Mouse (Mus musculus) cerebellum, postnatal 10 days (tissue): ENCODE measurements at regions not wholly inside any gene's neighbourhood (a gene's known extent, or its start where the extent isn't known, plus 50 kb on each side); places are given as distances from the start of the nearest gene placed in this dataset.

ENCODE experiments used
- DNase-seq, 2 experiments: peaks; one replicate each; pipeline ENCODE4 v3.0.0; 2021; ENCODE audit warnings: mixed read lengths in 2 of 2

DNA sequence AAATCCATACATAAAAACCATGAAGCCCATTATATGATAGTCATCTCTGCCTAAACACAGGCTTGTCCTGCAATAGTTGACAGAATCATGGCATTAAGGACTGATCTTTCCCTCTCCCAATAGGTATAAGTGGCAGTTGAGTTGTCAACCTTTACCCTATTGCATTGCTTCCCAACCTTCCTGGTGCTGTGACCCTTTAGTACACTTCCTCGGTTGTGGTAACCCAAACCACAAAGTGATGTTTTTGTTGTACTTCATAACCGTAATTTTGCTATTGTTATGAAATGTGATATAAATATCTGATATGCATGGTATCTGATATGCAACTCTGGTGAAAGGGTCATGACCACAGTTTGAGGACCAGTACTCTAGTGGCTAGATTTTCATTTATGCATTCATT is 61.4 kb downstream of the Gm4340 start:
- no peak for DNase-seq

DNA sequence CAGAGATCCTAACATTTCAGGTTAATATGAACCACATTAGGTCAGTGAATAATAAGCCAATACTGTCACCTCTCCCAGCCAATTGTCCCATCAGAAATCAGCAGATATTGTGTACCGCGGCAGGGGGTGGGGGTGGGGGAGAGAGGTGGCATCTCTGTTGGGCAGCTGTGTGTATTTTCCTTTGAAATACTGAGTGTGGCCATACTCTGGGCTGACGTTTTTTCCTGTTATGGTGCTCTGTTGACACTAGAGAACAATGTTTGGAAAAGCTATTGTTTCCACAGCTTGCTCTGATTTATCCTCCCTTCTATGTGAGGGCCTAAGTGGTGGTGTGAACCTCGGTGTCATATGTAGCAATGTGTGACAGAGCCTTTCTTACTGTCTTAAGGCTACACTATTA is 81.0 kb downstream of the Gm4340 start:
- peak in 1 of 2 experiments; percentile 1 for DNase-seq

DNA sequence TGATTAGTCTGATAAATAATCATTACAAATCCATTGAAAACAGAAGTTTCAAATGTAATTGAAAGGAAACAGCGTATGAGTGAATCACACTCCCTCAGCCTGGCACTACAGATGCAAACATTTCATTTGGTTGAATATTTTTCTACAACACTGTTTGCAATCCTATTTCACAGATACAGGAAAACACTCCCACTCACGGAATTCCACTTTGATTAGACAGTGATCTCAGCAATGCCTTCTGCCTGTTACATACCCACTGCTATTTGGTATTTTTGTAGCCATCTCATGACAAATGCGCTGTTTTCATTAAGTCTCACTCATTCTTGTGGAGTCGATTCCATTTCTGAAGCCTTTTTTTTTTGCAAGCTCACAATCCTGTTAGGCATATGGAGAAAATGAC is 105.3 kb downstream of the Gm4340 start:
- DNase-seq = no peak
